Mouse (Mus musculus) lung, postnatal 0 days (tissue): ENCODE results near the gene Rxfp4. TPM values are rescaled to one million over a fixed set of nuclear protein-coding genes. Genes with fewer than 3 reads are reported as not detected.

ENCODE experiments used
- ATAC-seq: fragments of 200-750 bp; cut with Nextera tagmentation; 2 replicates; pipeline ENCODE4 v1.8.0; 2017; ENCODE audit warnings: moderate library complexity
- DNase-seq: peaks from one replicate; pipeline ENCODE4 v3.0.0-alpha.2; 2016; ENCODE audit warnings: low spot score
- H3K27ac ChIP-seq: fragments of 300-500 bp; sonication (generic); 2 replicates; pipeline ENCODE4 v1.5.1; 2014; ENCODE audit warnings: antibody characterized with exemption, mild to moderate bottlenecking, low read length, mixed read lengths
- H3K27me3 ChIP-seq: fragments of 300-500 bp; sonication (generic); replicated peaks from 2 replicates; pipeline ENCODE4 v1.6.1; 2014; ENCODE audit warnings: low read length, mixed read lengths; ENCODE audit not compliant: insufficient read depth
- H3K36me3 ChIP-seq: fragments of 300-500 bp; sonication (generic); 2 replicates; pipeline ENCODE4 v1.6.1; 2014; ENCODE audit warnings: low read length, mixed read lengths; ENCODE audit not compliant: insufficient read depth
- H3K4me1 ChIP-seq: fragments of 300-500 bp; sonication (generic); 2 replicates; pipeline ENCODE4 v1.6.1; 2014; ENCODE audit warnings: antibody characterized with exemption, low read depth, low read length, mixed read lengths; ENCODE audit not compliant: insufficient read depth
- H3K4me2 ChIP-seq: fragments of 300-500 bp; sonication (generic); replicated peaks from 2 replicates; pipeline ENCODE4 v1.6.1; 2014; ENCODE audit warnings: low read depth, mild to moderate bottlenecking, low read length, moderate library complexity, mixed read lengths
- H3K4me3 ChIP-seq: fragments of 300-500 bp; sonication (generic); 2 replicates; pipeline ENCODE4 v1.5.1; 2014; ENCODE audit warnings: low read depth, low read length
- H3K9ac ChIP-seq: fragments of 300-500 bp; sonication (generic); replicated peaks from 2 replicates; pipeline ENCODE4 v1.6.1; 2014; ENCODE audit warnings: low read depth, mild to moderate bottlenecking
- H3K9me3 ChIP-seq: fragments of 300-500 bp; sonication (generic); 2 replicates; pipeline ENCODE4 v1.6.1; 2016; ENCODE audit warnings: low read length, mixed read lengths
- CTCF ChIP-seq: IDR thresholded peaks from 2 replicates; pipeline ENCODE4 v1.5.1; 2016; ENCODE audit warnings: antibody characterized with exemption, mild to moderate bottlenecking
- EP300 ChIP-seq: IDR thresholded peaks from 2 replicates; pipeline ENCODE4 v1.6.1; 2016; ENCODE audit warnings: antibody characterized with exemption, mild to moderate bottlenecking, control low read depth
- WGBS: fragments of 180-500 bp; shearing (Covaris S2); extraction: QIAGEN DNeasy Blood & Tissue Kit; methylation state at CpG from one replicate; pipeline ENCODE4 v1.1.7; 2014; 5-methylcytosine and 5-hydroxymethylcytosine counted together
- polyA plus RNA-seq: library from polyadenylated mRNA; unstranded; fragments of >200 nt; fragmentation: Nextera tagmentation; extraction: Ambion mirVana; gene quantifications from 2 replicates; pipeline ENCODE4 v1.2.1, GENCODE M21; 2015

The Rxfp4 gene
- polyA plus RNA-seq, 1 experiment from 2014 or later = 0.92 TPM

DNA sequence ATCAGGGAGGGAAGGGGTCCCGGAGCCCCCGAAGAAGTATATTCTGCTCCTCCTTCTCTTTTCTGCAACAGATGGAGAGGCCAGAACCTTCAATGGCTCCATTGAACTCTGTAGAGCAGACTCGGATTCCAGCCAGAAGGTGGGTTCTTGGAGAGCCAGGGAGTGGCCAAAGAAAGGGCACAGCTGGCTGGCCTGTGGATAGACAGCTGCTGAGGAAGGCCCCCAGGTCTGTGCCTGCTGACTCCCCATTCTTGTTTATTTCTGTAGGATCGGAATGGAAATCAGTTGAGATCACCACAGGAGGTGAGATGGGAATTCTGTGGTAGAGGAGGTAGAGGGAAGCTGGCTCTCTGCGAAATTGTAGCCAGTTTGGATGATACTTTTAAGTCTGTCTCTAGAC is 9.9 kb downstream of the Rxfp4 start:
- ATAC-seq (no peak), DNase-seq (no peak)
- Histone ChIP-seq H3K4me2 (no peak overlapping the region), H3K27ac (no peak overlapping the region), H3K9me3 (no peaks in the 10 kb centered on the region), H3K36me3 (peaks cover 73% of the 10 kb centered on the region), H3K4me1 (no peaks in the 10 kb centered on the region), H3K4me3 (no peak overlapping the region), H3K9ac (no peak overlapping the region), H3K27me3 (no peaks in the 10 kb centered on the region)
- no peak for TF ChIP-seq CTCF
- no peak for TF ChIP-seq EP300
- 82% methylated on average over 5 of the region's 5 CpGs for WGBS

DNA sequence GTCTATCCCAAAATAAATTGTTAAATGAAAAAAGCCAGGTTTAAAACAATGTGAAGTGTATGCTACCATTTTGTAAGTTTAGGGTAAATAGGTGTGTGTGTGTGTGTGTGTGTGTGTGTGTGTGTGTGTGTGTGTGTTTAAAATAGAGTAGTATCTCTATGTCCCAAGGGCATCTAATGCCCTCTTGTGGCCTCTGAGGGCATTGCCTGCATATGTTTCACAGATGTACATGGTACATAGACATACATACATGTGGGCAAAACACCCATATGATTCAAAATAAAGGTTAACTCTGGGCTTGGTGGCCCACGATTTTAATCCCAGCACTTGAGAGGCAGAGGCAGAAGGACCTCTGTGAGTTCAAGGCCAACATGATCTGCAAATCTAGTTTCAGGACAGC is 12.3 kb downstream of the Rxfp4 start:
- DNase-seq (peak; percentile 68), ATAC-seq (peak; percentile 63)
- 70% methylated on average over 1 of the region's 1 CpGs for WGBS
- no peak overlapping the region for H3K4me2 ChIP-seq
- H3K36me3 ChIP-seq = peaks cover 72% of the 10 kb centered on the region
- TF ChIP-seq EP300 (no peak), CTCF (peak; percentile 84)
- no peaks in the 10 kb centered on the region for H3K9me3 ChIP-seq
- H3K27me3 ChIP-seq = no peaks in the 10 kb centered on the region
- H3K27ac ChIP-seq = no peak overlapping the region
- H3K9ac ChIP-seq = no peak overlapping the region
- H3K4me1 ChIP-seq = no peaks in the 10 kb centered on the region
- H3K4me3 ChIP-seq = no peak overlapping the region

DNA sequence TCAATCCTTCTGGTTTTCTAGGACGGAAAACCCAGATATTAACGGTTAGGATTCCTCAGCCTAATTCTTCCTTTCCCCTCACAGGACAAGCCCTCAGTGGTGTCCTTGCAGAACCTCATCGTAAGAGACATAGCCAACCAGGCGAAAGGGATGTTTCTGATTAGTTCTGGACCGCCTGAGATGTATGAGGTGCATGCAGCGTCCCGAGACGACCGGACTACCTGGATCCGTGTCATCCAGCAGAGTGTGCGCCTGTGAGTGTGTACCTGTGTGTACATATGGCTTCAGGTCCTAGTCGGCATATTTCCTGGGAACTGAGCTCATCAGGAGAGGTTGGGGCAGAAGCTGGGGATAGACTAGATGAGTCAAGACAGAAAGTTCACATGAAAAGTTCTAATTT is 13.7 kb downstream of the Rxfp4 start:
- TF ChIP-seq CTCF = no peak
- no peak for TF ChIP-seq EP300
- Histone ChIP-seq H3K4me3 (no peak overlapping the region), H3K36me3 (peaks cover 76% of the 10 kb centered on the region), H3K27me3 (no peaks in the 10 kb centered on the region), H3K27ac (no peak overlapping the region), H3K9ac (no peak overlapping the region), H3K4me1 (no peaks in the 10 kb centered on the region), H3K9me3 (no peaks in the 10 kb centered on the region), H3K4me2 (no peak overlapping the region)
- WGBS = 94% methylated on average over 12 of the region's 12 CpGs
- ATAC-seq (no peak), DNase-seq (no peak)

DNA sequence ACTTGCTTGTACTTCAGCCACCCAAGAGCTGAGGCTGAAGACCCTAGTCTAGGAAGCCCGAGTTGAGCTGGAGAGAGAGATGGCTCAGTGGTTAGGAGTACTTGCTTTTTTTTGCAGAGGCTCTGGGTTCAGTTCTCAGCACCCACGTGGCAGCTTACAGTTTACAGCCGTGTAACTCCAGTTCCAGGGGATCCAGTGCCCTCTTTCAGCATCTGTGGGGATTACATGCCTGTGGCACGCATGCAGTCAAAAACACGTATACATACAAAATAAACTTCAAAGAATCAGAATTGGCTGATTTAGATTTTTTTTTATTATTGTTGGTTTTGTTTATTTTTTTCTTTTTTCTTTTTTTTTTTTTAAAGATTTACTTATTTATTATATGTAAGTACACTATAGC is 15.8 kb downstream of the Rxfp4 start:
- DNase-seq = no peak
- H3K27ac ChIP-seq = no peak overlapping the region

DNA sequence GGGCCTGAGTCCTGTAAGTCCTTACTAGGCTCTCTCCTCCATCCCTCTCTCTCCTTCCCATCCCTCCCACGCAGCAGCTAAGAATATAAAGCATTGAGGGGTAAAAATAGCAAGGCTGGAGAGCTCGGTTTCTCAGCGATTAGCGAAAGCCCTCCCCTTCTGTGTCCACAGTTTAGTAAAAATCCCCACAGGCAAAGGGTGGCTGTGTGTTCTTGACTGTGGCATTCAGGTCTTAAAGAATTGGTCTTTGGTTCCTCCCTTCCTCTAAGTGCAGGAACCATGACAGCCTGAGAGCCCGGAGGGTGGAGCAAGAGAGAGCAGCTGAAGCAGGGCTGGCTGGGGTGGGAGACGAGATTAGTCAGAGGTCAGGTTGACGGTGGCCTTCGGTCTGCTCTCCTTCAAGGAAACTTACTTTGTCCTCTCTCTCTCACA is 16.4 kb downstream of the Rxfp4 start:
- no peak for DNase-seq
- Histone ChIP-seq H3K9me3 (no peaks in the 10 kb centered on the region), H3K4me2 (no peak overlapping the region), H3K27me3 (no peaks in the 10 kb centered on the region), H3K4me3 (no peak overlapping the region), H3K9ac (no peak overlapping the region), H3K4me1 (no peaks in the 10 kb centered on the region), H3K27ac (no peak overlapping the region), H3K36me3 (peaks cover 75% of the 10 kb centered on the region)
- no peak for ATAC-seq
- 93% methylated on average over 8 of the region's 8 CpGs for WGBS
- TF ChIP-seq EP300 (no peak), CTCF (no peak)

More for the DNA sequence above, 15.8 kb downstream of the Rxfp4 start:
- H3K4me3 ChIP-seq = no peak overlapping the region
- H3K4me2 ChIP-seq = no peak overlapping the region
- H3K27me3 ChIP-seq = no peaks in the 10 kb centered on the region
- H3K9ac ChIP-seq = no peak overlapping the region
- 94% methylated on average over 5 of the region's 5 CpGs for WGBS
- TF ChIP-seq CTCF (peak; percentile 26), EP300 (no peak)
- no peaks in the 10 kb centered on the region for H3K9me3 ChIP-seq
- no peak for ATAC-seq
- H3K4me1 ChIP-seq = no peaks in the 10 kb centered on the region
- H3K36me3 ChIP-seq = peaks cover 75% of the 10 kb centered on the region

DNA sequence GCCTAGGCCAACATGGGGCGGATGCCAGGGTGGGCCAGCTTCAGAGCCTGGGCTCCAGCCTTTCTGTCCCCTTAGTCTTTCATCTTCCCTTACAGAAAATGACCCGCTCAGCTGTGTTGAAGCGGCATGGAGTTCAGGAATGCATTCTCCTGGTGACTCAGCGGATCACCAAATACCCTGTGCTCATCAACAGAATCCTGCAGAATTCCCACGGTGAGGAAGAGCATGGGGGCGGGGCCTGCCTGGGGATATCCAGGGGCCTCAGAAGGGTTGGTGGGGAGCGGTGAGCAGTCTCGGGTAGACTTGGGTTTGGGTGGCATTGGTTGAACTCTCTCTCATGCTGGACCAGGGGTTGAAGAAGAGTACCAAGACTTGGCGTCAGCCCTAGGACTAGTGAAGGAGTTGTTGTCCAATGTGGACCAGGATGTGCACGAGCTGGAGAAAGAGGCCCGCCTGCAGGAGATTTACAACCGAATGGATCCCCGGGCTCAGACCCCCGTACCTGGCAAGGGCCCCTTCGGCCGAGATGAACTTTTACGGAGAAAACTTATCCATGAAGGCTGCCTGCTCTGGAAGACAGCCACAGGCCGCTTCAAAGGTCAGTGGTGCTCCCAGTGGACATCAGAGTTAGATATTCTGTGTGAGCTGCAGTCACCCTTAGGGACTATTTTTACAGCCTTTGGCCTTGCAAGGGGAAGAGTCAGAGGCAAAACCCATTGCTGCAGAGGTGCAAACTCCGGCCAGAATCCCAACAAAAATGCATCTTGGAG is 17.3 kb downstream of the Rxfp4 start:
- 90% methylated on average over 19 of the region's 19 CpGs for WGBS
- TF ChIP-seq EP300 (no peak), CTCF (no peak)
- 0 out of 2 replicates have a peak, but pooled peaks cover 3% of the 10 kb centered on the region for H3K4me1 ChIP-seq
- H3K27me3 ChIP-seq = no peaks in the 10 kb centered on the region
- no peak overlapping the region for H3K4me2 ChIP-seq
- DNase-seq (no peak), ATAC-seq (no peak)
- H3K36me3 ChIP-seq = peaks cover 79% of the 10 kb centered on the region
- no peaks in the 10 kb centered on the region for H3K9me3 ChIP-seq
- H3K9ac ChIP-seq = no peak overlapping the region
- no peak overlapping the region for H3K4me3 ChIP-seq
- no peak overlapping the region for H3K27ac ChIP-seq
